Mouse (Mus musculus) CH12.LX (cell line): ENCODE measurements around the gene Uchl4. TPM values are rescaled to one million over a fixed set of nuclear protein-coding genes. Genes with fewer than 3 reads are reported as not detected.

ENCODE experiments used
- DNase-seq: peaks from one replicate; pipeline ENCODE4 v3.0.0-alpha.2; 2013; ENCODE audit errors: extremely low read depth
- H3K27ac ChIP-seq: 2 replicates; pipeline ENCODE4 v1.5.1; 2012; ENCODE audit warnings: low read depth, mild to moderate bottlenecking, control low read depth, moderate library complexity; ENCODE audit not compliant: insufficient read depth
- H3K27me3 ChIP-seq: replicated peaks from 2 replicates; pipeline ENCODE3; 2012; ENCODE audit warnings: inconsistent platforms
- H3K36me3 ChIP-seq, 2 experiments: replicated peaks in 1 of 2; 2 replicates each; pipeline versions ENCODE3 to v1.6.1; 2012; ENCODE audit warnings: inconsistent platforms in 1 of 2, low read length in 1 of 2, mild to moderate bottlenecking in 1 of 2, mixed read lengths in 1 of 2, moderate library complexity in 1 of 2; ENCODE audit not compliant: control insufficient read depth in 1 of 2, insufficient read depth in 1 of 2
- H3K4me1 ChIP-seq, 2 experiments: 2 replicates each; pipeline ENCODE4 v1.6.1; 2012; ENCODE audit warnings: inconsistent platforms in 1 of 2, moderate library complexity in 1 of 2; ENCODE audit not compliant: insufficient read depth in 2 of 2, control insufficient read depth in 1 of 2
- H3K4me2 ChIP-seq: 2 replicates; pipeline ENCODE4 v1.6.1; 2012; ENCODE audit warnings: low read depth, mild to moderate bottlenecking, control low read depth; ENCODE audit not compliant: poor library complexity, insufficient read depth, severe bottlenecking
- H3K4me3 ChIP-seq, 3 experiments: fragments of 150-350 bp in 1 of 3; sonication (generic) in 1 of 3; replicated peaks in 1 of 3; 2 replicates each; pipeline versions ENCODE3 to v1.5.1; 2011 to 2012; ENCODE audit warnings: low read depth in 2 of 3, low read length in 2 of 3, mild to moderate bottlenecking in 2 of 3, moderate library complexity in 2 of 3, control low read depth in 1 of 3, improper control_type of control experiment in 1 of 3, inconsistent platforms in 1 of 3, mixed read lengths in 1 of 3; ENCODE audit not compliant: poor library complexity in 1 of 3
- H3K79me2 ChIP-seq: replicated peaks from 2 replicates; pipeline ENCODE4 v1.6.1; 2012; ENCODE audit warnings: mild to moderate bottlenecking, moderate library complexity; ENCODE audit not compliant: control insufficient read depth, poor library complexity, insufficient read depth, severe bottlenecking; ENCODE audit errors: extremely low read depth
- H3K9ac ChIP-seq: 2 replicates; pipeline ENCODE4 v1.6.1; 2012; ENCODE audit warnings: low read depth, mild to moderate bottlenecking, control low read depth, moderate library complexity; ENCODE audit not compliant: insufficient read depth
- H3K9me3 ChIP-seq: replicated peaks from 2 replicates; pipeline ENCODE3; 2012; ENCODE audit warnings: low read length, inconsistent platforms, mixed read lengths
- BHLHE40 ChIP-seq: IDR thresholded peaks from 2 replicates; pipeline ENCODE4 v1.6.1; 2011; ENCODE audit warnings: mild to moderate bottlenecking, low read depth, low read length, improper control_type of control experiment
- ETS1 ChIP-seq: conservative IDR thresholded peaks from 2 replicates; pipeline ENCODE4 v1.6.1; 2012; ENCODE audit warnings: low read depth, mild to moderate bottlenecking, inconsistent platforms, low read length, improper control_type of control experiment, moderate library complexity
- MAZ ChIP-seq: IDR thresholded peaks from 2 replicates; pipeline ENCODE4 v1.6.1; 2012; ENCODE audit warnings: low read depth, mild to moderate bottlenecking, inconsistent platforms, low read length, improper control_type of control experiment, moderate library complexity
- MYC ChIP-seq: IDR thresholded peaks from 2 replicates; pipeline ENCODE4 v1.6.1; 2011; ENCODE audit warnings: low read depth, mild to moderate bottlenecking, improper control_type of control experiment, low read length
- NELFE ChIP-seq: IDR thresholded peaks from 2 replicates; pipeline ENCODE4 v1.6.1; 2011; ENCODE audit warnings: low read depth, low read length, improper control_type of control experiment
- TBP ChIP-seq: conservative IDR thresholded peaks from 2 replicates; pipeline ENCODE4 v1.6.1; 2011; ENCODE audit warnings: low read depth, low read length, improper control_type of control experiment
- UBTF ChIP-seq: IDR thresholded peaks from 2 replicates; pipeline ENCODE4 v1.6.1; 2012; ENCODE audit warnings: low read depth, mild to moderate bottlenecking, inconsistent platforms, low read length, improper control_type of control experiment, moderate library complexity
- USF2 ChIP-seq: conservative IDR thresholded peaks from 2 replicates; pipeline ENCODE4 v1.6.1; 2011; ENCODE audit warnings: low read depth, low read length, improper control_type of control experiment
- ZKSCAN1 ChIP-seq: IDR thresholded peaks from 2 replicates; pipeline ENCODE4 v1.6.1; 2012; ENCODE audit warnings: low read depth, inconsistent platforms, low read length, improper control_type of control experiment, borderline replicate concordance
- dilution Hi-C: fragments of 300-500 bp; cut with MboI; formaldehyde crosslinking; loops from 2 replicates; pipeline ENCODE4 v1.14.3; 2020; ENCODE audit warnings: low sequenced_read_pairs; ENCODE audit not compliant: extremely low pct_unique_long_range_greater_than_20kb, extremely low pct_ligation_motif_present
- in situ Hi-C: fragments of 300-500 bp; cut with MboI; formaldehyde crosslinking; loops from 3 replicates; pipeline ENCODE4 v1.14.3; 2019; ENCODE audit warnings: low sequenced_read_pairs, low pct_ligation_motif_present, low pct_unique_long_range_greater_than_20kb, mixed read lengths
- polyA plus RNA-seq: library from polyadenylated mRNA; unstranded; fragments of >175 nt; gene quantifications from 2 replicates; pipeline ENCODE4 v1.2.1, GENCODE M21; 2012; ENCODE audit warnings: low read depth; ENCODE audit not compliant: insufficient read length
- total RNA-seq, 2 experiments: library from RNA; depleted of rRNA; stranded (reverse); fragments of 300-350 nt in 1 of 2; fragments of >200 nt in 1 of 2; gene quantifications; 2 replicates each; pipeline ENCODE4 v1.2.3; 2012 to 2014

Uchl4 gene
- total and polyA plus RNA-seq, 3 experiments, result 0.55 to 16.8 (median 8.2) TPM

GRCm38 (mm10) chr9:64220603-64221002, 14.4 kb upstream of the Uchl4 start:
- peaks cover 5% of the 10 kb centered on the region for H3K79me2 ChIP-seq
- H3K4me1 ChIP-seq, result peaks cover 0 to 30% of the 10 kb centered on the region in 2 experiments; a peak in 2 of 4 replicates
- no peak for TF ChIP-seq ETS1
- H3K4me2 ChIP-seq, result no peak overlapping the region
- H3K27ac ChIP-seq, result no peak overlapping the region
- DNase-seq, result no peak
- in situ Hi-C loops (no loop called here), dilution Hi-C loops (no loop called here)
- peaks cover 0 to 56% of the 10 kb centered on the region in 2 experiments for H3K36me3 ChIP-seq
- no peaks in the 10 kb centered on the region for H3K9me3 ChIP-seq
- H3K9ac ChIP-seq, result no peak overlapping the region
- H3K27me3 ChIP-seq, result no peaks in the 10 kb centered on the region
- no peak overlapping the region for H3K4me3 ChIP-seq

GRCm38 (mm10) chr9:64221480-64221879, 13.5 kb upstream of the Uchl4 start:
- peaks cover 3% of the 10 kb centered on the region; the same call in 1 of the 2 replicates for H3K79me2 ChIP-seq
- peaks cover 0 to 56% of the 10 kb centered on the region in 2 experiments for H3K36me3 ChIP-seq
- H3K4me2 ChIP-seq, result no peak overlapping the region
- peaks cover 0 to 31% of the 10 kb centered on the region in 2 experiments; a peak in 2 of 4 replicates for H3K4me1 ChIP-seq
- DNase-seq, result no peak
- no peak overlapping the region for H3K9ac ChIP-seq
- no peak overlapping the region for H3K4me3 ChIP-seq
- in situ Hi-C loops, result no loop called here
- H3K27ac ChIP-seq, result no peak overlapping the region
- dilution Hi-C loops, result no loop called here
- no peak for TF ChIP-seq USF2
- no peak for TF ChIP-seq BHLHE40
- no peak for TF ChIP-seq MYC
- TF ChIP-seq ZKSCAN1, result no peak
- no peak for TF ChIP-seq UBTF
- TF ChIP-seq MAZ, result no peak
- no peaks in the 10 kb centered on the region for H3K9me3 ChIP-seq
- H3K27me3 ChIP-seq, result no peaks in the 10 kb centered on the region

- no peak for DNase-seq
- TF ChIP-seq NELFE (no peak), TBP (no peak)
- dilution Hi-C loops (no loop called here), in situ Hi-C loops (no loop called here)
- H3K36me3 ChIP-seq, result peaks cover 0 to 54% of the 10 kb centered on the region in 2 experiments
- H3K4me3 ChIP-seq, result no peak overlapping the region
- H3K4me2 ChIP-seq, result no peak overlapping the region
- no peak overlapping the region for H3K9ac ChIP-seq
- no peak overlapping the region for H3K27ac ChIP-seq
- no peaks in the 10 kb centered on the region for H3K27me3 ChIP-seq
- peaks cover 0 to 33% of the 10 kb centered on the region in 2 experiments; a peak in 2 of 4 replicates for H3K4me1 ChIP-seq
- no peaks in the 10 kb centered on the region for H3K9me3 ChIP-seq
- H3K79me2 ChIP-seq, result 0 out of 2 replicates have a peak, but pooled peaks cover 3% of the 10 kb centered on the region
Measured at GRCm38 (mm10) chr9:64222098-64222497, 12.9 kb upstream of the Uchl4 start.
